Mouse (Mus musculus) right cerebral cortex, postnatal 10 days (tissue): ENCODE results near the gene Ap5z1.
A peak's percentile ranks its signal among the peaks of the same experiment; 100 is the strongest.

Experiments used
- DNase-seq, 2 experiments: peaks; one replicate each; pipeline ENCODE4 v3.0.0; 2021; ENCODE audit warnings: low spot score in 2 of 2

Ap5z1 gene

DNA sequence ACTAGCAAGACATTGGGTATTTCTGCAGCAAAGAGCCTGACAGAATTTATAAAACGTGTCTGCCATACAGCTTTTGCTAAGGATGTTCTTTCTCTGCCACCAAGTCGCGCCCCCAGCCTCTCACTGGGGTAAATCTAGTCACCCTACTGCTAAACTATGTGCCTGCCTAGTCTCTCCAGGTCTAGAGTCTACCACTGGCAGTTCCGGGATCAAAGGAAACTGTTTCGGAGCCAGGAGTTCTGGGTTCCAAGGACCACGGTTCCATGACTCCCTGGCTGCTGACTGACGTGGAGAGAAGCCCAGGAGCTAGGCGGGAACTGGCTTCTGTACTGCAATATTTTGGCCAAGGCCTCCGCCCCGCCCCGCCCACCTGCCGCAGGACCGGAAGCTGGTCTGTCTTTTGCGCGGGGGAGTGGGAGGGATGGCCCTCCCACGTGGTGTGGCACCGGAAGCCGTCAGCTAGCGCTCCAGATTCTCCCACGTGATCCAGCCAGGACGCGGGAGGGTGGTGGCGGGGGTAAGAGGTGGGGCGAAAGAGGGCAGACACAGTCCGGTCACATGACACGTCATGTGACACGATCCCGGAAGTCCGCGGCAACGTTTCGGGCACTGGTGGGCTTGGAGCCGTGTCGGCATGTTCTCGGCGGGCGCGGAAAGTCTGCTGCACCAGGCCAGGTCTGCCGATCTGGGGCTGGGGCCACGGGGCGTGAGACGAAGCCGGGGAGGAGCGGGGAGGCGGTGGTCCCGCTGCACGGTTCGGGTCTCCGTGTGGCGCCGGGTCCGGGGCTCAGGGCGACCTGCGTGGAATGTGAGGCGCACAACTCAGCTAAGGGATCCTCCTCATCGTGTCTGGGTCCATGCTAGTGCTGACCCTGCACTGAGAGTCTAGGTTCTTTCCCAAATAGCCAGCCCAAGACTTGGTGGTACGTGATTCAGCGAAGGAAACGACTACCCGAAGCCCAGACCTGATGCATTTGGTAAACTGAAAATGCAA, at the start of gene Ap5z1:
Gene Ap5z1 (plus strand): TSS at position 484 of the 994 bp plus-strand sequence.
- peak; percentile 96 to 97 for DNase-seq

- DNase-seq = no peak
Measured at GRCm38 (mm10) chr5:142415401-142415800, 48.3 kb upstream of the Ap5z1 start.

DNA sequence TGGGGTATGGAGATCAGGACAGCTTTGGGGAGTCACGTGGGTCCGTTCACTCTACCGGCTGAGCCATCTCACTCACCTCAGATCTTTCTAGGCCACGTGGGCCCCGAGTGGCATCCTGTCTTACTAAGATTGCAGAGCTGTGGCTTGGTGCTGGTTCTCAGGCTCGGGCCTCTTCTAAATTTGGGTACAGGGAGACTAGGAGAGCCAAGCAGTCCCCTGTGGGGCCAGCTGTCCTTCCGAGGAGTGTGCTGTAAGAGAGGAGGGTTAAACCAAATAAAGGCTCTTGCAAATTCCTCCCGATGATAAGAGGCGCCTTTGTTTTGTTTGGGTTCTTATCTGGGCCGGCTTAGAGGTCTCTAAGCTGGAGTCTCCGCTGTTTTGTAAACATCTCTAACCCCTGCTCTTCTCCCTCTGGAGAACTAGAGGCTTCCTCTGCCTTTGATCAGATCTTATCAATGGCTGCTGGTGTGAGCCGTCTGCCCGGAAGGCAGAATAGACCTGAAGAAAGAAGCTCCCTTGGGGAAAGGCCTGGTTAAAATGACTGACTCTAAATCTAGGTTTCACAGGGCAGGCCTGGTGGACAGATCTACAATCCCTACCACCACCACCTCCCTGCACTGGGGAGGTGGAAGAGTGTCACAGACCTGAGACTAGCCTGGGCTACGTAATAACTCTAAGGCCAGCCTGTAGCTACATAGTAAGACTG, 47.5 kb upstream of the Ap5z1 start:
- no peak for DNase-seq

GRCm38 (mm10) chr5:142417104-142417503, 46.6 kb upstream of the Ap5z1 start:
- no peak for DNase-seq

GRCm38 (mm10) chr5:142417876-142418275, 45.9 kb upstream of the Ap5z1 start:
- no peak for DNase-seq

DNA sequence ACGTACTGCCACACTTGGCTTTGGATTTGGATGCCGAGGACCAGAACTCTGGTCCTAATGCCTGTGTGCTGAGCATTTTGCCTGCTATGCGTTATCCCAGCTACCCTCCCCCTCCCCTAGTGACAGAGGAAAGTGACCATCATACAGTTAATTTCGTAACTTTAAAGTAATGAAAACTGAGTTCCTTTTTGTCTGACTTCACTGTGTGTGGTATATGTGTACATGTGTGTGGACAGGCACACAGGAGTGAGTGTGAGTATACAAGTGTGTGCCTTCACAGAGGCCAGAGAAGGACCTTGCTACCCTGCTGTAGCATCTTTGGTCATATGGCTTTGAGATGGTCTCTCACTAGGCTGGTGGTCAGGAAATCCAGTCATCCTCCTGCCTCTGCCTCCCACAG, 45.3 kb upstream of the Ap5z1 start:
- no peak for DNase-seq

GRCm38 (mm10) chr5:142420317-142420716, 43.4 kb upstream of the Ap5z1 start:
- no peak for DNase-seq

DNA sequence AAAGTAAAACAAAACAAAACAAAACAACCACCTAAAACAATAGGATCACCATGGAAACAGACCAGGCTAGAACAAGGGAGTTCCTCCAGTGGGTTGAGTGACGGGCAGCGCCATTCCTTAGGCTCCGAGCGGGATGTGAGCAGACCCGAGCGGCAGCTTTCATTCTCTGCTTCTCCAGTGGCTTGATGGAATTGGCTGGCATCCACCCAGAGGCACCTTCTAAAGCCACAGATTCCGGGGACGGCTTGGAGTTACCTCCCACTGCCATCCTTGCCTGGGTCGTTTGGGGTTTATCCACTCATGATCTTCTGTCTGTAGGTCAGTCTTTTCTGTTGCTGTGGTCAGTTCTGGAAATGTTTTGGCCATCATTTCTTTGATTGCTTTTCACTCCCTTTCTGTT, 42.8 kb upstream of the Ap5z1 start:
- DNase-seq = no peak

- DNase-seq = no peak
Measured at GRCm38 (mm10) chr5:142421886-142422285, 41.9 kb upstream of the Ap5z1 start.

DNA sequence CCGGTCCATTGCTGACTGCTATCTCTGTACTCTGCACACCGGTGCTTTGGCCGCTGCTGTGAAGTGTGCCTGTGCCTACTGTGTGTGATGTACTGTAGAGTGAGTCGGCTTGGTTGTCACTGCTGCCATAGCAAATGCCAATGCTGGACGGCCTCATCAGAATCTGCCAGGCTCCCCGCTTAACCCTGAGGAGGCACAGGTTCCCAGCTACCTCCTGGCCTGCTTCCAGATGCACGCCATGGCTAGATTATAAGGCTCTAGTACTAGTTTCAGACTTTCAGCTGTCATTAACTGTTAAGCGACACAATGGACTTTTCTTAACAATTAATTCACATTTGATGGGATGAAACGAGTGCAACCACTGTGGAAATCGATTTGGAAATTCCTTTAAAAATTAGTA, 40.6 kb upstream of the Ap5z1 start:
- DNase-seq = no peak

DNA sequence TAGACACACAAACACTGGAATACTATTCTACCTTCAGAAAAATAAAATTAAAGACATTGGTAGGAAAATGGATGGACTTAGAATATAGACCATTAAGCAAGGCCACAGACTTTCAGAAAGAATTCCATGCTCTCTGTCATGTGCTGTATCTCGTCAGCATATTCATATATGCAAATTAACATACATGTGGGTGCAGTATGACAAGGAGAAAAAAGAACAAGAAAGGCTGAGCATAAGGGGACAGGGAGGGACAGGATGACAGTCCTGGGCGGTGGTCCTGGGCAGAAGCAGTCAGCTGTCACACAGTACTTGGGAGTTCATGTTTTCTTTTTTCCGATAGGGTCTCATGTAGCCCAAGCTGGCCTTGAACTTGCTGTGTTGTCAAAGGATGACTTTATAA, 40.0 kb upstream of the Ap5z1 start:
- DNase-seq = no peak

DNA sequence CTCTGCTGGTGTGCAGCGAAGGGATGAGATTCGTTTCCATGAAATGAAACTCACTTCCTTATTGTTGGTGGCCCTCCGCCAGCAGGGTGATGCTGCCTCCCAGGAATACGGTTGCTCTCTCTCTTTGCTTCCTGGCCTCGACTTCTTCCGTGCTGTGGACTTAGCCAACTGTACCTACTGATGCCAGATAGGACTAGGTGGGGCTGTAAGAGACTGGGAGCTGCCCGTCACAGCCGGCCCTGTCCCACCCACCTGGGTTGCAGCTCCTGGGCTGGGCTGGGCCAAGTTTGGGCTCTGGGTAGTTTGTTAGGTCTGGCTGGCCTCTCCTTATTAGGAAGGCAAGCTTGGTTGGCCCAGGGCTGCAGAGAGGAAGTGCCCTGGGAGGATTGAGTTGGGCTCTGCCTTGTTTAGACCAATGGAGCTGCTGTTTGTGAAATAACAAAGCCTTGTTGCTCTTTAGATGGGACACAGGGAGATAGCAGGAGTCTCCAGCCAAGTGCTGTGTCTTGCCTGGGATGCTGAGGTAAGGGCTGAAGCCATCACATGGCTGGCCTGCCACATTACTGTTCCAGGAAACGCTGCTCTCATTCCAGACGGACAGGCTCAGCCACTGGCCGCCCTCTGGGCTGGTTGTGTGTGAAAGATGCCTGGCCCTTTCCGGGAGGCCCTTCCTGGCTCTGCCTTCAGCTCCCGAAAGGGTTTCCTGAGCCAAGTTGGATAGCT, 39.0 kb upstream of the Ap5z1 start:
- DNase-seq = peak; percentile 56

GRCm38 (mm10) chr5:142426476-142426875, 37.3 kb upstream of the Ap5z1 start:
- DNase-seq = no peak

DNA sequence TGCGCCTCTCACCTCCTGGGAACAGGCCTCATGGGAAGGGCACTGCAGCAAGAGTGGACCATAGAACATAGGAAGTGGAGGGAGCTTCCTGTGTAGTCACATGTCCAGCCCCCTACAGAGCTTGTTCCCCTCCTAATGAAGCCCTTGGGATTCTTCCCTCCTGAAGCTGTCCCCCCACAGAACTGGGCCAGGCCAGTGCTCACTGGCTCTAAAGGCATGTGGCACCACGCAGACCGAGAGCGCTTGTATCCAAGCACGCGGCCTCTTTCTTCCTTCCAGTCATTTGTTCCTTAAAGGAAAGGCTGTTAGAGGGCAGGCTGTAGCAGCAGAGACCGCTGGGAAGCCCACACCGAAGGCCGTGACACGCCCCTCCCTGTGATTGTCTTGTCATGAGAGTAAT, 35.9 kb upstream of the Ap5z1 start:
- no peak for DNase-seq

- DNase-seq = no peak
Measured at GRCm38 (mm10) chr5:142428691-142429090, 35.1 kb upstream of the Ap5z1 start.

DNA sequence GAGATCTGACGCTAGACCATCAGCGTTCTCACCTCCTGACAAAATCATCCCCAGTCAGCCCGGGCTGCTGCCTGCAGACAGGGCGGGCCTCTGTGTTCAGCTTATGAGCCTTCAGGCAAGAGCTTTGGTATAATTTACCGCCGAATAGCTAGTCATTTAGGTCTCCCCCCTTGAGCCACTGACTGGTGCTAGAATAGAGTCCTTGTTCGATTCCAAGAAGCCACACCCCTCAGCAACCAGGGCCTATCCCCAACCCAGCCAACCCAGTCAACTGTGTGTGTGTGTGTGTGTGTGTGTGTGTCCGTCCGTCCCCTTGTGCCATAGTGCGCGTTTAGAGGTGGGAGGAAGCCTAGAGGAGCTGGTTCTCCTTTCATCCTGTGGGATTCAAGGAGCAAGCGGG, 32.7 kb upstream of the Ap5z1 start:
- DNase-seq = no peak

GRCm38 (mm10) chr5:142431811-142432434, 31.8 kb upstream of the Ap5z1 start:
- no peak for DNase-seq

GRCm38 (mm10) chr5:142432695-142433094, 31.0 kb upstream of the Ap5z1 start:
- no peak for DNase-seq

- peak; percentile 51 to 80 for DNase-seq
Measured at GRCm38 (mm10) chr5:142434052-142434451, 29.7 kb upstream of the Ap5z1 start.

DNA sequence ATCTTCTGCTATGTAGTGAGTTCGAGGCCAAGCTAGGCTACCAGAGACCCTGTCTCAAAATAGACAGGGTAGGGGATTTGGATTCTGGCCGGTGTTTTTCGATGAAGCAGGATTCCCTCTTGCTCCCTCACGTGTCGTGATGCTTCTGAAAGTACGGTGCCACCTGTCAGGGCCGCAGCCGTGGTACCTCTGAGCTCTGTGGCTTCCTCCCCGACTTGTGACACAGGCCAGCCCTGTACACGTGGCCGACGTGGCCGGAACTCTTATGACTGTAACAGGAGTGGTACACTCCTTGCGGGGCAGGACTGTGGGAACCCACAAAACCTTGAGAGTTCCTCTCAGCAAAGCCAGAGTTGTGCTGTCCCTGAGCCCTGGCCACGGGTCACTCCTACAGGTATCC, 28.0 kb upstream of the Ap5z1 start:
- no peak for DNase-seq

DNA sequence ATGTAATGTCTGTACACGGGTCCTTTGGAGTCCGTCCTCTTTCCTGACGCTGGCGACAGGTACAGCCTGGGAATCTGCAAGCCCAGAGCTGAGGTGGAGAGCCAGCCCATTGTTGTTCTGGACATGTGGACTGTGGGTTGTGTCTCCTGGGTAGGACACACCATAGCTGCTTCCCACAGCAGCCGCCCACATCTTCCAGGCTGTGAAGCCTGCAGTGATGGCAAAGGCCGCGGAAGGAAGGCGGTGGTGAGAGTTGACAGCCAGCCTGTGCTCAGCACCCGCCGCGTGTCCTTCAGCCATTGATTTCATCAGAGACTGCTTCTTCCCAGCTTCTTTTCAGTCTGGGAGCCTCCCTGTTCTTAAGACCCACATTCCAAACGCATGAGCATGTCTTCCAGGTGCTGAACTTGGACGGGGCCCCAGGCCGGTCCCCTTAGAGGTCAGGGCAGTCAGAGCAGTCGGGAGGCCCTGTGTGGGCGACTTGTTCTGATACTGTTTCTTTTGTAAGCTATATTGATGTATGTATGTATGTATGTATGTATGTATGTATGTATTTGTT, 25.3 kb upstream of the Ap5z1 start:
- no peak for DNase-seq
